Mouse (Mus musculus): ENCODE data around the gene Dirc2. TPM values are rescaled to one million over a fixed set of nuclear protein-coding genes. Genes with fewer than 3 reads are reported as not detected.

Dirc2 gene
- total RNA-seq (2021): 10 to 100 TPM; 89.4 to 95.2 TPM

DNA sequence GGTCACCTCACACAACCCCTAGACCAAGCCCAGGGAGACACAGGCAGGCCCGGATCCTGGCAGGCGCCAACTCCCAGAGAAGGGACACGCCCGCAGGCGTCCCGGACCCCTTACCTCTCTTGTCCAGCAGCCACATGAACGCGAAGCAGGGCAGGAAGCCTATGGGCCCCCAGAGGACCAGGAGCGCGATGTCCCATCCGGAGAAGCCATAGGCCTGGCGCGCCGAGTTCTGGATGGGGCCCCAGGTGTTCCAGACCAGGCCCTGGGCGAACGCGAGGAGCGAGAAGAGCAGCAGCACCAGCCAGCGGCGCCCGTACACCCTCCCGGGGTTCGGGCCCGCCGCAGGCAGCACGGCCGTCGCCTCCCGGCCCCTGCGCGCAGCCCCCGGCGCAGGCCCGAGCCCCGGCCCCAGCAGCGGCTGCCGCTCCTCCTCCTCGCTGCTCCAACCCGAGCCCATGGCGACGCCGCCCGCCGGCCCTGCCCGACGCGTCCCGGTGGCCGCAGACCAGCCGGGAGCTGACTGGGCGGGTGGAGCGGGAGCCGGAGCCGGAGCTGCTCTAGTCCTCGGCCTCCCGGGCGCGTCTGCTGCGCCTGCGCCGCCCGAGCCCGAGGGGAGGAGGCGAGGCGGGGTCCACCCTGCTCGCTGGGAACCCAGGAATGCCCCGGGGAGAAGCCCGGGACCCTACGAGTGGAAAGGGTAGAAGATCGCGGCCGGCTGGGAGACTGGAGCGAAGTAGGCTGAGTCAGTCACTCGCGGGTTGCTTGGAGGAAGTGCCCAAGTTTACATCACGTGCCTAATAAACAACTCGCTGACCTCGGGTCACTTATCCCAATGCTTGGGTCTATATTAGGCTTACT is at the start of gene Dirc2:
TSS of gene Dirc2 (minus strand) at position 572 of the 858 bp plus-strand sequence.
- DNase-seq: peak; percentile 69
- intact Hi-C loops (cut with DNase I): no loop called here

- DNase-seq: peak; percentile 86
- intact Hi-C loops (cut with DNase I): loop anchor here (5.0 to 10.0 kb wide), 3 partner anchors 45 to 500 kb away; partner anchors contain the start of gene Hspbap1
These were observed 48.3 kb upstream of the Dirc2 start for GRCm38 (mm10) chr16:35817255-35818089.

GRCm38 (mm10) chr16:35813119-35813518 is 44.0 kb upstream of the Dirc2 start:
- DNase-seq: no peak
- intact Hi-C loops (cut with DNase I): loop anchor here (10.0 kb wide), 1 partner anchor 78 kb away; no protein-coding TSS in a partner anchor

DNA sequence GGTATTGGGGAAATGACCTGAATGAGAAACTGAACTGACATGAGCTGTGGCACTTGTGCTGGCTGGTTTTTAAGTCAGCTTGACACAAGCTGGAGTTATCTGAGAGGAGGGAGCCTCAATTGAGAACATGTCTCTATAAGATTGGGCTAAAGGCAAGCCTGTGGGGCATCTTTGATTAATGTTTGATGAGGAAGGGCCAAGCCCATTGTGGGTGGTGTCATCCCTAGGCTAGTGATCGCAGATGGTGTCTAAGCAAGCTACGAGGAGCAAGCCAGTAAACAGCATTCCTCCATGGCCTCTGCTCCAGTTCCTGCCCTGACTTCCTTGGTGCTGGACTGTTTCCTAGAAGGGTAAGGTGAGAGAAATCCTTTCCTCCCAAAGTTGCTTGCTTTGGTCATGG is 39.7 kb upstream of the Dirc2 start:
- no peak for DNase-seq
- intact Hi-C loops (cut with DNase I): no loop called here

GRCm38 (mm10) chr16:35807663-35807992 is 38.5 kb upstream of the Dirc2 start:
- intact Hi-C loops (cut with DNase I): no loop called here

GRCm38 (mm10) chr16:35806973-35807662 is 38.0 kb upstream of the Dirc2 start:
- intact Hi-C loops (cut with DNase I): no loop called here
- DNase-seq: no peak

More at GRCm38 (mm10) chr16:35807663-35807992, 38.5 kb upstream of the Dirc2 start:
- no peak for DNase-seq

DNA sequence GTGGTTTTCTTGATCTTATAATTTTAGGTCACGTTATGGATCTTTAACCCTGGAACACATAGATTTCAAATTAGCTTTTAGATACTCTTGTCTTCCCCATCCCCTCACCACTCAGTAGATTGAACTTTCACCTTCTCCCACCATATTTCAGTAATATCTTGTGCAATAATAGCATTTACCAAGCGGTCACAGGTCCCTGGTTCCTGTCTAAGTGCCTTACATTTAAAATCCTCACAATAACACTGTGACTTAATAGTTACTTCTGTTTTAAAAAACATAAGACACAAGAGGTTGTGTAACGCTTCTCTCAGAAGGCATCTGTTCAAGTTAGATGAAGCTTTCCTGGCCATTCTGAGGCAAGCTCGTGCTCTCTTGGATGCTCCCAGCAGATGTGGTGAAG is 34.6 kb upstream of the Dirc2 start:
- DNase-seq: no peak
- intact Hi-C loops (cut with DNase I): no loop called here

GRCm38 (mm10) chr16:35802163-35802562 is 33.0 kb upstream of the Dirc2 start:
- intact Hi-C loops (cut with DNase I): no loop called here

DNA sequence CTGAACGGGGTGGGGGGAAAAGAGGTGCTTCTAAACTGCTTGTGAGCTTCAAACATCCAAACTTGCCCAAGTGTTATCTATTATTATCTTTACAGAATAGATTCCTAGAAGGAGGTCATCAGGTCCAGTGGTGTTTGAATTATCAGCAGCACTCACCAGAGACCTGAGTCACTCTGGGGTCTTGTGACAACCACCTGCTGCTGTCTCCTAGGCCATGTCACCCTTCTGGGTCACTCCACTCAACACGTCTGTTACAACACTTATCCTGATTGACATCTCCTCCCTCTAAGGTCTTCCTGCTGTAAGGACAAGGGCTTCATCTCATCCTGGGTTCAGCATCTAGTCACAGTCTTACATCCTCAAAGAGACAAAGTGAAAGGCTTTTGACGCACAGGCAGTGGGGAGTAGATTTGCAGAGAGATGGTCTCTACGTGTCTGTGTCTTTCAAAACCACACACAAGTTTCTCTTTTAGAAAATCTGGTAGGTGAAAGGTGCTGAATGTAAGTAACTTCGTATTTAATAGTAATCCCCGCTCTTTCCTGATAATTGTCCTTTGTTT is 22.9 kb upstream of the Dirc2 start:
- intact Hi-C loops (cut with DNase I): no loop called here
- DNase-seq: no peak

More at GRCm38 (mm10) chr16:35802163-35802562, 33.0 kb upstream of the Dirc2 start:
- no peak for DNase-seq

DNA sequence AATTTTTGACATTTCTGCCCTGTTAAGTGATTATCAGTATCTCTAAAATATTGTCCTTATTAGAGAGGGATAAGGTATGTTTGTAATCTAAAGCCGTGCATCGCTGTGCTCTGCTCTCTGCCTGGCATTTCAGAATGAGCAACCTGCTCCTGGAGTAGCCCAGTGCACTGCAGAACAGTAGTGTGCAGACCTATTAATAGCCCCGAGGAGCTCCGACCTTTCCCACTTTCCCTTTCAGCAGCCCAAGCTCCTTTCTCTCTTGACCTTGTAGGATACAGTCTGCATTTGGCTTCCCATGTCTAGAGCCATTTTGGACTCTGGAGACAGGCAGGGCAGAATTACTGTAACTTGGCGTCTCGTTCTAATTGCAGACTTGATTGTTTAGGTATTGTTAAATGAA is 19.2 kb upstream of the Dirc2 start:
- intact Hi-C loops (cut with DNase I): no loop called here
- no peak for DNase-seq

DNA sequence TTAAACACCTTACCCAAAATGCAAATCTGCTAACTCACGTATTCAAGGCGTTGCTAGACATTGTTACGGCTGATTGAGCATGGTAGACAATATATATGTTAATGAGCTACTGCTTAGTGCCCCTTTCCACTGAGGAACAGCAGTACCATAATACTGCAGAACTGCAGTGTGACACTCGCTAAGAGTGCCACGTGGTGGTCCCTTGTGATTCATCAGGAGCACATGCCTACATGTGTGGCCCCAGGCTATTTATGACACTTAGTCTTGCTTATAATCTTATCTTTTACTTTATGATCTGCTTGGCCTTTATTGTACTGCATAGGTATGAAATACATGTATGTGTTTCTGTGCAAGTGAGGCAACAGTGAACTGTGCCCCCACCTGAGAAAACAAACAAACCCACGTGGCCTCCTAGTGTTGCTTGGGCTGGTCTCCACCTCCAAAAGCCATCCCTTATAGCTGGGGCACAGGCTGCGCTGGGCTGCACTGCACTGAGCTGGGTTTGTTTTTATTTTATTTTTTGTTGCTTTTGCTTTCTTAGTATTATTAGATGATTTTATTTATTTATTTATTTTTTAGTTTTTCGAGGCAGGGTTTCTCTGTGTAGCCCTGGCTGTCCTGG is 18.5 kb upstream of the Dirc2 start:
- no peak for DNase-seq
- intact Hi-C loops (cut with DNase I): no loop called here

- no peak for DNase-seq
- intact Hi-C loops (cut with DNase I): no loop called here
These were observed 18.0 kb upstream of the Dirc2 start for GRCm38 (mm10) chr16:35787163-35787562.

DNA sequence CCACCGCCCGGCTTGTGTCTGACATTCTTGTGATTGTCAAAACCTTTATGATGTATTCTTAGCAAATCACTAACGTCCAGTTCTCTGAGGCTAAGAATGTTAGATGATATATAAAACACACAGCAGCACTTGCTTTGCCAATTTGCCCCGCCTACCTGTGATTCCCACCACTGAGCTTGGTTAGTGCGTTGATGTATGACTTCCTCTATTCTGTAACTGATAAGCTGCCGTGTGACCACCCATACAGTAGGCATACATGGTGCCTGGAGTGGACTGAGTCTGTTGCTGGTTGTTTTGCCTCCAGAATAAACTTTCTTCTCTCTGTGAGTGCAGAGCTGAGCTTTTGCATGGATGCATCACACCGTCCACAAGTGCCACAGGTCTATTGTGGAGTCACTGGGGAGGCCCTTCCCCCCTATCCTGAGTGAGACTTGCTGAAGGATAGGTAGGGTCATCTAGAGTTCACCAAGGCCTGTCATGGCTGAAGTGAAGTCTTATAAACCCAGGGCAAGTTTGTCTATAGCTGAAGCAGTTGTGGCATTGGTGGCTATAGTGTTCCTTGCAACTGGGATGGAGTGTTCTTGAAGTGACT is 15.1 kb upstream of the Dirc2 start:
- intact Hi-C loops (cut with DNase I): no loop called here
- DNase-seq: no peak

DNA sequence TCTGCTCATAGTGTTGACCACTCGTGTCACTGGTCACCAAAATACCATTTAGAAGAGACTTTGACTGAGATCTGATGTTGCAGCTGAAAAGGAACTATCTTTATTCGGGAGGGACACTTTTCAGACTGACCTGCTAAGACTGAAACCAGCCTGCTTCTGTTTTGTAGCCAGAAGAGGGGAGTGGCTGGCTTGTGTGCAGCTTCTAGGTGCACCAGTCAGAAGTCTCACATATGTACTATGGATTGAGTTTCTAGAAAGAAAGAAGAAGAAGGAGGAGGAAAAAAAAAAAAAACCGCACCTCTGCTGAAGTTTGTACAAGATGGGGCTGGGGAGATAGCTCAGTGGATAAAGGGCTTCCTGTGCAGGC is 14.0 kb upstream of the Dirc2 start:
- intact Hi-C loops (cut with DNase I): no loop called here
- no peak for DNase-seq

- DNase-seq: no peak
- intact Hi-C loops (cut with DNase I): no loop called here
These were observed 13.5 kb upstream of the Dirc2 start for GRCm38 (mm10) chr16:35782451-35783206.

DNA sequence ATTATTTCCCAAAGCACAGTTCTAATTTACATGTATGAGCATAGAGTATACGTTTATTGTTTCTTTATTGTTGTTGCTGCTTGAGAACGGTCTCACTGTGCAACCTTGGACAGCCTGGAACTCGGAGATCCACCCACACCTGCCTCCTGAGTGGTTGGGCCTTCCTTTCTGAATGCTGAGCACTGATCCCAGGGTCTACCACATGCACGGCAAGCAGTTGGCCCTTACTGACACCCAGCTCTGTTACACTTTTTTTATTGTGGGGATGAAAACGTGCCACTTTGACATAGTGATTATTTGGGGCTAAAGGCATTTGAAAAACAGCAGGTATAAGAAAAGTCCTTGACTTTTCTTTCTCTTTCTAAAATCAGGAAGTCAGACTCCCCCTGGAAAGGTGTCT is 12.5 kb upstream of the Dirc2 start:
- intact Hi-C loops (cut with DNase I): no loop called here
- no peak for DNase-seq

GRCm38 (mm10) chr16:35781096-35781495 is 11.9 kb upstream of the Dirc2 start:
- intact Hi-C loops (cut with DNase I): no loop called here
- DNase-seq: no peak

DNA sequence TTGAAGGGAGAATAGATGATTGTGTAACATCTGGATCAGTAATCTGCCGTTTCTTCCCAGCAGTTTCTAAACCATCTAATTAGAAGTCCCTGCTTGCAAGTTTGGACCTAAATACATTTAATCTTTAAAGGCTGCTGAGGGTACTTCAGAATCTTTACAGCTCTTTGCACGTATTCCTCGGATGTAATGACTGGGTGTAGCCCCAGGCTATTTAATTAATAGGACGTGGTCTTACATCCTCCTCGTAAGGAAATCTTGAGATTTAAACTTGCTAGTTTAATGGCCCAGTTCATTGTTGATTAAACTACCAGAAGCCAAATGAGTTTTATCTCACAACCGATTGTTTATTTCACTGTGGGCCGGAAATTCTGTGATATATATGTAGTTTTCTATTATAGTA is 10.5 kb upstream of the Dirc2 start:
- no peak for DNase-seq
- intact Hi-C loops (cut with DNase I): no loop called here

DNA sequence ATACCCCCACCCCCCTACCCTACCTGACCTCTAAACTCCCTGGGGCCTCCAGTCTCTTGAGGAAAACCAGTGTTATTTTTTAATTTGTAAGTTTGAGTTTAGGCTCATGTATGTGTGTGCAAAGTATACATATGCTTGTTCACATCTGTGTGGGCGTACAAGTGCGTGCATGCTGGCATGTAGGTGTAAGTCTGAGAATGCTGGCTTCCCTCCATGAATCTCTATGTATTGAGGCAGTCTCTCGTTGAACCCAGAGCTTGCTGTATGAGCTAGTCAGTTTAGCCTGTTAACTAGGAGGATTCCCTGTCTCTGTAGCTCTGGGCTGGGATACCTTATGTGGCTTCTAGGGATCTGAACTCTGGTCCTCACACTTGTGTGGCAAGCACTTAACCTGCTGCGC is 8.6 kb upstream of the Dirc2 start:
- no peak for DNase-seq

More for the DNA sequence above, 8.6 kb upstream of the Dirc2 start:
- intact Hi-C loops (cut with DNase I): no loop called here

All from left cerebral cortex, postnatal 4 days (tissue).